Mouse (Mus musculus) erythroblast, adult 5-6 weeks (primary cell): ENCODE measurements at regions not wholly inside any gene's neighbourhood (a gene's known extent, or its start where the extent isn't known, plus 50 kb on each side); places are given as distances from the start of the nearest gene placed in this dataset.

Experiments
- ATAC-seq: replicated peaks from 2 replicates; pipeline ENCODE4 v1.8.0; 2016; ENCODE audit warnings: moderate number of reproducible peaks, mild to moderate bottlenecking, moderate TSS enrichment, inconsistent platforms; ENCODE audit not compliant: poor library complexity, low FRiP score, severe bottlenecking

DNA sequence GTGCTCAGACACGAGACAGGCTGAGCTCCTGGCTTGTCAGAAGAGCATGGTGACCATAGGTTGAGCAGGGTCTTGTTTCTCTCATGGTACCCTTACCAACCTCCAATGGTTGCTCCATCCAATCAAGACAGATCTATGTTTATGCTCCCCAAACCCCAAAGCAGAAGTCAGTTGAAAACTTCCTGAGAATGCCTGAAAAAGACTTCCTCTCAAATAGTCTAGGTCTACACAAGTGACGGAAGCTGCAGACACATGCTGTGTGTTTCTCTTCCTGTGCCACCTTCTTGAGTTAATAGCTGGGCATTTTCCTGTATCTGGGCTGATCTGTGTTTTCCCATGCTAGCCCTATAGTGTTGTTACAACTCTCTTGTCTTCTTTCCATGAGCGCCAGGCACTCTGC lies 274.2 kb downstream of the Cdh26 start:
- no peak for ATAC-seq

DNA sequence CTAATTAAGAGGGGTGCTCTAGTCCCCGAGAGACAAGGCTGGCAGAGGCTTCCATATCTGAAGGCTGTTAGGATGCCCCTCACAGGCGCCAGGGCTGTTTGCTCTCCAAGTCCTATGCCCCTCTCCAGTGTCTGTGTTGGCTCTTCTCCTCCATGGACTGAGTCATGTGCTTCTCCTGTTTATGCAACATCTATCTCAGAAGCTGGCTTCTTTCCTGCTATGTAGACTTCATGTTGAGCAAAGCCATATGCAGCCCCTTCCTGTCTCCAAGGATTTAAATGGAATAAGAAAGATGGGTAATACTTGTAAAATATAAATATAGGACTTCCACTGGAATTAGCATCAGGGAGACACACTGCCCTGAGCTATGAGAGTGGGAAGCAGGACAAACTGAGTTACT lies 278.3 kb downstream of the Cdh26 start:
- no peak for ATAC-seq

DNA sequence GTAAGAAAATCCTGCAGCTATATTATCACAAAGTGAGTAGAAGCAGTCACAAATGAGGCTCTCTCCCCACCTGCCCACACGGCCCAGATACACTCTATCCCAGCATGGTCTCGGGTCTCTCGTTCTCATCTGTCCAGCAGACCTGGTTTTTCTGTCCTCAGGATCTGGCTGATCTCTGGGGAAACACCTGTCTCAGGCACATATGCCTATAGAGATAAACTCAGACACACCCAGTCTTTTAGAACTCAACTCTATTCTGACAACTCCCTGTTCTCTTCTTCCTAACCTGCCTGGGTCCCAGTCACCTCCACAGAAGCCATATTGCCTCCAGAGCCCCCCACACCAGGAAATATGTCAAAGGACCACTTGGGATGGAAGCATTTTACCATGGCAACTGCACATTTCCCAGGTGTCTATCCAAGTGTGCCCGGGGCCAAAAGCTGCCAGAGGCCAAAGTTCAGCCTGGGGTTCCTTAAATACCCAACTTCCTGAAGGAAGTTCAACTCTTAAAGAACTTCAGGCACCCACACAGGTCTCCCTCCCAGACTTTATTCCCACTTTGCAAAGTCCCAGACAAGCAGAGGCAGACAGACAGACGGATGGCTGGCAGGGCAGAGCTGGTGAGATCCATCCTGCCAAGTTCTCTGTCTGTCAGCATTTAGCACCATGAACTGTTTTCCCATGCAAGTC lies 279.0 kb downstream of the Cdh26 start:
- ATAC-seq = no peak

DNA sequence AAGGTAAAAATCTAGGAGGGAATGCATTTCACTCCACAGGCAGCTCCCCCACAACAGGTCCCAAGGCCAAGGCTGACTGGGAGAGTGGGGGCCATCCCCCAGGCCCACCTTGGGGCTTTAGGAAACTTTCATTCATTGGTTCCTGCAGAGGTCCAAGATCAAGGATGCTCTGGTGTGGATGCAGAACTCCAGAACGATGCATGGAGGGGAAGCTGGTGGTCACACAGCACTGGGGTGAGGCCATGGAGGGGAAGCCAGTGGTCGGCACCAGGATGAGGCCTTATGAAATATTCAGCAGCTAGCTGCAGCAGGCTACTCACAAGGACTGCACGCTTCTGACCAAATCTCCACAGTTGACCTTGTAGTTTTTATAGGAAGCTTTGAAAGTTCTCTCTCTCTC lies 279.7 kb downstream of the Cdh26 start:
- ATAC-seq = no peak

DNA sequence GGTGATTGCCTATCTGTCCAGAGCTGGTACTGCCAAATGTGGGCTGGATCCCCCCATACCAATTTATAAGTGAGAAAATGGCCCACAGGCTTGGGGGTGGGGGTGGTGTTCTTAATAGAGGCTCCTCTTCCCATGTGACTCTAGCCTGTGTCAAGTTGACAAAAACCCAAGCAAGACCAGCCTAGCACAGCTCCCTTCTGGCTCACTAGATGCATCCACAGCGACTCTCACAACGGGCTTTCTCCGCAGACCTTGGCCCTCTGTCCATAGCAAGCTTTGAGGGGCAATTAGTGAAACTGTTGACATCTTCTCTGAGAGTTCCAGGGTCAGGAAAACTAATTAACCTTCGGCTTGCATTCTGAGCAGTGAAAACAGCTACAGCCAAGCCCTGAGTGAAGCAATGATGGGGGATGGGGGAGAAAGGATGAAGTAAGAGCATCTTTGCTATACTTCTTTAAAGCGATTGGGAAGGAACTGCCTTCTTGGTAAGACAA lies 281.3 kb downstream of the Cdh26 start:
- no peak for ATAC-seq

DNA sequence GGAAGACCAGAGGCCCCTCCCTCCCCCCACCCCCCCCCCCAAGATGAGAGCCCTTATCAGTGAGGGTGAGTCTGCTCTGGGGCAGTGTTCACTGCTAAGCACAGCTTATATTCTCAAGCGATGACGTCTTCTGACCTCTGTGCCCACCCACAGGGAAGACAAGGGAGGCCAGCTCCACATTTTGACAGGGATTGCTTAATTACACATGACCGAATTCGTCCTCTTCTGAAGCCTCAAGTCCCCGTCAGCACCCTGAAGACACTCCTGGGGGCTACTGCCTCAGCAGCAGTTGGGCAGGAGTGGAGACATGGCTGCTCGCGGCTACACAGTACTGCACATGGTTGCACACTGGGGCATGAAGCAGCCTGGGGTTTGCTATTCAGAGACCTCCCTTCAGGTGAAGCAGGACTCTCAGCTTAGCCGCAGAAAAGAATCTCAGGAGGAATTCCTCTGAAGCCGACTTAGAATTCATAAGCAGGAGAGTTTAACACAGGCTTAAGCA lies 282.1 kb downstream of the Cdh26 start:
- ATAC-seq = no peak

DNA sequence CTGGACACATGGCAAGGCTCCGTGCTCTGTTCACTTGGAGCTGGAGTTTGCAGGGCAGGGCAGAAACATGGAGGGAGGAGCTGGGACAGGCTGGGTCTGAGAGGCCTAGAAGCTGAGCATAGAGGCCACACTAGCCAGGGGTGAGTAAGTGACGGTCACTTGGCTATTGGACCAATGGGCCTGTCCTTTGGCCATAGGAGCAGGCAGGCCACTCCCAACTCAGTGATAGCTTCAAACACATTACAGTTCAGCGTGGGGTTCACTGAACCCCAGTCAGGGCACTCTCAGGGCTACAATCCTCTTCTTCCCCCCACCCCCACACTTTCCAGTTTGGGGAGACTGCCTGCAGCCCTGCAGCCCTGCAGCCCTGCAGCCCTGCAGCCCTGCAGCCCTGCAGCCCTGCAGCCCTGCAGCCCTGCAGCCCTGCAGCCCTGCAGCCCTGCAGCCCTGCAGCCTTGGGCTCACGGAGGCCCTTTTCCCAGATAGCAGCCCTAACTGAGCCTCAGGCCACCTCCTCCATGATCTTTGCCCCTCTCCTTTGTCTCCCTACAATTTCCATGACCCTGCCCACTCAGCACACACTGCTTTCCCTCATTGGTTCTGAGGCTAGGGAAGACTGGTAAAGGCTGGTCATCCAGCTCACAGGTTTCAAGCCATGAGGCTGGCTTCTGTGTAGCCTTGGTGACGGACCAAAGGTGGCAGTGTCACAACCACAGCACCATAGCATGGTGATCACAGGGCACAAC lies 285.3 kb downstream of the Cdh26 start:
- ATAC-seq = no peak

DNA sequence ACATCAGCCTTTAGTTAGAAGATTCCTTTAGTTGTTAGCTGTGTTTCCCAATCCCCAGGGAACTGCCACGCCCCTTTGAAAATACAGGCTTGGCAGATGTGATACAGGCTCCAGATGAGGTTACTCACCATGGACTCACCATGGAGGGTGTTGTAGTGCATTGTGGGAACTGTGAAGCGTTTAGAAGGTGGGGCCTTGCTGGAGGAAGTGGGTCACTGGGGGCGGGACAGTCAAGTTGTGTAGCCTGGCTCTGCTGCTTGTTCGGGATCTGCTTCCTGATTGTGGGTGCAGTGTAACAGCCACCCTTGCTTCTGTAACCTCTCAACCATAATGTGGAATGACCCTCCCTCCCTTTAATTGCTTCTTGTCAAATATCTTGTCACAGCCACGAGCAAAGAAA lies 287.7 kb downstream of the Cdh26 start:
- ATAC-seq = no peak

DNA sequence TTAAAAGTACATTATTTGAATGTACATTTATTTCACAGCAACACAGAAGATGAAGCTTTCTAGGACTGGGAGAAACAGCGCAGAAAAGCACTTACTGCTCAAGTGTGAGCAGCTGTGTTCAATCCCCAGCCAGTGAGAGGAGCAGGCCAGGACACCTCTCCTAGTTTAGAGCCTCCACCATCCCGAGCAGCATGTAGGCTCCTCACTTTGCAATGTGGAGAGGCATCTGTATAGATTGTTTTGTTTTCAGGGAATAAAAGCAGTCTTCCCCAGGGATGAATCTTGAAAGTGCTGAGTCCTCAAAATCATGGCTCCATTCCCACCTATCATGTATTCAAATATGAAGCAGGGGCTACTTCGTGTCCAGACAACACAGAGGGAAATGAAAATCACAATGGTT lies 293.1 kb downstream of the Cdh26 start:
- no peak for ATAC-seq

DNA sequence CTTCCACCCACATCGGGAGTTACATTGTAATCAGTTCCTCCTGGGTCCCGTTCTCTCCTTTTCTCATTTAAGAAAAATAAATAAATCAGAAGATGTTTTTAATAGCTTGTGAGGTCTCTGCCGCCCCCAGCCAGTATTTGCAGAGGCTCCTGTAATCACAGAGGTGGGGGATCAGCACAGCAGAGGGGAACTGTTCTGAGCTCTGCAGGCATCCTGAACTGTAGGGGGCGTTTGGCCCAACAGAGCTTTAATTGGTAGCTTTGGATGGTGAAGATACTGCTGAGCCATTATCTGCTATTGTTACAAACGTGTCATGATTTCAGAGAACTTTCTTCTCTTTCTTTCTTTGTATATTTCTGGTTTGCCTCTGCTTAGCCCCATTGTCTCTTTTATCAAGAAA lies 293.9 kb downstream of the Cdh26 start:
- no peak for ATAC-seq

DNA sequence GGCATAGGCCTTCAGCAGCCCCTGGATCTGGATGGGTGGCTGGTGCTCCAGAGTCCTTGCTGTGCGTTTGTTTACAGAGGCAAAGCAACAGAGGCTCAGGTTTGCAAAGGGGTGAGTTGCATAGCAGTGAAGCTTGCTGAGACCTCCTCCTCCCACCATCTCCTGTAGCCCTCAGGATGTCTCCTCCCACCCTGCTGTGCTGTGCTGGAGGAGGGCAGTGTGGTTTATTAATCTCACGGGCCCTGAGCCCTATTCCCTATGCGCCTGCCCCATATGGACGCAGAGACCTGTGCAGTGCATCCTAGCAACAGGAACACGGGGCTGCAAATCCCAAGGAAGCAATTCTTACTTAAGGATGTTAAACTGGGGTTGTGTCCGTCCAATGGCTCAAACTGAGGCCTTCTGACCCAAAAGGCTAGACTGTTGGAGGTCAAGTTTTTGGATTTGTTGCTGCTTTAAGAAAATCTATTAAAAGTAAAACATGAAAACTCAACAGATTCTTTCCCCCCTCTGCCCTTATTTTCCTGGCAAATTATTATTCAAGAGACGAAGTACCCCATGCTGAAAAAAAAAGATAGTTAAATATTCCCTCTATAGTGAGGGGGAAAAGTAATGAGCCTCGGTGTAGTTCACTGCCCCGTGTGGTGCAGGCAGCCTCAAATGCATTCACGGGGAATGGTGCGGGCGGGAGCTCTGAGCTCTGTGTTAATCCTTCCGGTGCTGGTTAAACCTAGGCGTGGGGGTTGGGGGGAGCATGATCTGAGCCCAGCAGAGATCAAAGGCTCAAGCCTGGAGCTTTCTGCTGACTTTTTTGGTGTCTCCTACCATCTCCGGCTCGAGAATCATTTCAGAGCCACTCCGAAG lies 297.8 kb downstream of the Cdh26 start:
- no peak for ATAC-seq

DNA sequence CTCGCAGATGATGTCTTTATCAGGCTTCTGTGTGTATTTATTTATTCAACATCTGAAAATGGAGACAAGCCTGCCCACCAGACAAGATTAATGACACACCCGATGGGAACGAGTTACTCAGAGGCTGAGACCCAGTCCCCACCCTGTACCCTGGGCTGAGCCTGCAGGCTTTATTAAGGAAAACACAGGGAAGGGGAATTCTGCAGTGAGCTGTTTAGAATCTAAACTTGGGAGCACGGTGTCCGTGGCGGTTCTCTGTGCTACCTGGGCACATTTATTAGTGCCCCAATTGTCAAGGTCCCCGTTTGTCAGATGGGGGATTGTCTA lies 298.4 kb downstream of the Cdh26 start:
- no peak for ATAC-seq

DNA sequence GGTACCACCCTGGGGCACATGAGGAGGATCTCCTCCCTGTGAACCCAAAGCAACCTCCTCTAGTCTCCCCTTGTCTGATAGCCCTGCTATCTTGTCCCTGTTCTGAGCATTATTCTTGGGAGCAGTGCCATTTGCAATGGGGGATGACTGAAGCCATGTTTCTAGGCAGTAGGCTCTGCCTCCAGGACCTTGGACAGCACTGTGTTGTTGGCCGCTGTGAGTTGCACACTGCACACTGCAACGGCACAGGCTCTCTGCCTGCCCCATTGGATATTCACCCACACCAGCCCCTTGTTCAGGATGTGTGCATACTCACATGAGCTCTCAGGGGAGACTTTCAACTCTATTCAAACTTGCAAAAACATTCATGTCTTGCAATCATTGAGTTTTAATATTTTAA lies 304.8 kb downstream of the Cdh26 start:
- ATAC-seq = no peak

DNA sequence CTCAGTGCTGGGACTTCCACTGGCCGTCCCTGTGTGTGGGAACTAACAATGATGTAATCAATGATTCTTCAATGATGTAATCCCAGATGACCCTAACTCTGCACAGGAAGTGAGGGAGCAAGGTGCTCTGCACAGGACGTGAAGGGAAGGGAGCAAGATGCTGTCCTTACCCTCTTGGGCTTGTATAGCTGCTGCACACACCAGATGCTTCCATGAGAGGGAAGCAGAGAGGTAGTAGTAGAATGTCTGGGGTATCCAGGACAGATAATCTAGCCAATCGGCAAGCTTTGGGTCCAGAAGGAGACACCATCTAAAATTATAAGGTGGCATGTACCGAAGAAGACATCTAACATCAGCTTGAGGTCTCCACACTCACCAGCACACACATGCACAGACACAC lies 314.3 kb downstream of the Cdh26 start:
- ATAC-seq = no peak

DNA sequence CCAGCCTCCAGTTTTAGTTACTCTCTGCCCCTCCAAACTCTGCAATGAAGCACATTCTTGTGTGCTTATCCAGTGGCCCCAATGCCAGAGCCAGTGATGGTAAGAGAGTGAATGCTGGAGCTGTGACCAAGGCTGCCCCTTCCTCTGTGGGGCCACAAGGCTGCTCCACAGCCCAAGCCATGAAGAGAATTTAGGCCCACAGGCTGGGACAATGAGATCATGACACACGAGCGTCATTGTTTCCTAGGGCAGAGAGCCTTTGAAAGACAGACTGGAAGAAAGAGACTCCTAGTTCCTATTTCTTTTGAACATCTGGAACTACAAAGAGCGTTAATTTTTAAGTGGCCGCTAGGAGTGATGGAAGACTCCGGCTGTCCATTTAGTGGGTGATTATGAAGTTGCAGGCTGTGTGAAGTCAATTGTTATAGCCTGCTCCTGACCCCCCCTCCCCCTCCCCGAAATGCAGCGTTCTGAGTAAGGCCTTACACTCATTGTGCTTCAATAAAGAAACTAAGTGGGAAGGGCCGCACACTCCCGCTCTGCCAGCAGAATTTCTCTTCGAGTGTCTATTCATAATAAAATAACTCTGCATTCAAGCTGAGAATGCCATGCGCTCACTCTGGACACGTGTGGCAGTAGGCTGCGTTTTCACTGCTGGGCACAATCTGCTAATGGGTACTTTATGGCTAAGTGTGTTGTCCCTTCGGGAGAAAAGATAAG lies 315.1 kb downstream of the Cdh26 start:
- no peak for ATAC-seq

DNA sequence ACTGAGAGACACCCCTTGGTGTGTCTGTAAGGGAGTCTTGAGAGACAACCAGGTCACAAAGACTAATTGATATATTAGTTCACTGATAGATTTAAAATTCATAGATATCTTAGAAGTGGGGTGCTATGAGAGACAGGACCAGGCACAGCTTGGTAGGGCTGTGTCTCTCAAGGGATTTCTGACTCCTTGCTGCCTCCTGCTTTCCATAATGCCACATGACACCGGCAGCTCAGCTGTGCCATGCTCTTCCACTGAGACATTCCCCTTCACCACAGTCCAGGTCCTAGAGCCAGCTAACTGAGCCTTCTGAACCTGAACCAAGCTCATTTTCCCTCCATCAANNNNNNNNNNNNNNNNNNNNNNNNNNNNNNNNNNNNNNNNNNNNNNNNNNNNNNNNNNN lies 320.9 kb downstream of the Cdh26 start:
- no peak for ATAC-seq

DNA sequence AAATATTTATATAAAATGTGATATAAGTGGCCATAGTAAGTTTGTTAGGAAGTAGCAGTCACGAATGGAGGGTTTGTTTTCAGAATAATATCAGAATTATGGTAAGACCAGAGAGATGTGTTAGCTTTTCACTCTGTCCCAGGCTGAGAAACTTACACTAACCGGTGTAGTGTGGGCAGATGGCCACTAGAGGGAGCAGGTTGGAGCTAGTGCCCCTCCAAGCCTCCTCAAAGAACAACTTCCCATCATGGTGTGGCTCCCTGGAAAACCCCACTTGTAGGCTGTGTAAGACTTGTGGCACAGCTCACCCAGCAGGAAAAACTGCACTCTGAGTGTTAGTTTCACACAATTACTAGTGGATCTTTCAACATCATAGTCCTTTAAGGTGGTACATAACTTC lies 328.0 kb downstream of the Cdh26 start:
- peak; percentile 62; the same call in 1 of the 2 replicates for ATAC-seq

DNA sequence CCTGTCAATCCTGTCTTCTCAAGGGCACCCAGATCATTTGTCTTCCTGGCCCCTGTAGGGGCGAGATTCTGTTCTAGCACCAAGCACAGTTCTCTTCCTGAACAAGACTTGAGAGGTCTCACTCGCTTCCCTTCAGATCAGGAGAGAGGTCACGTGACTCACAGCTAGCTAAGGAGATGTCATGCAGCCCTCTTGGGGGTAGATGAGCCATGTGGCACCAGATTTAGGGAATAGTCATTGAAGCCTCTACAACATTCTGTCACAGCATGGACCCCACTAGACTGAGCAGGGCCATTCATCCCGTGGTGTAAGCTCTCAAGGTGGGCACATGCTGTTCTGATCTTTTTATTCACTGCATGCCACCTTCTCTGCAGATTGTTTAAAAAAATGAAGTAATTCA lies 338.2 kb downstream of the Cdh26 start:
- no peak for ATAC-seq

DNA sequence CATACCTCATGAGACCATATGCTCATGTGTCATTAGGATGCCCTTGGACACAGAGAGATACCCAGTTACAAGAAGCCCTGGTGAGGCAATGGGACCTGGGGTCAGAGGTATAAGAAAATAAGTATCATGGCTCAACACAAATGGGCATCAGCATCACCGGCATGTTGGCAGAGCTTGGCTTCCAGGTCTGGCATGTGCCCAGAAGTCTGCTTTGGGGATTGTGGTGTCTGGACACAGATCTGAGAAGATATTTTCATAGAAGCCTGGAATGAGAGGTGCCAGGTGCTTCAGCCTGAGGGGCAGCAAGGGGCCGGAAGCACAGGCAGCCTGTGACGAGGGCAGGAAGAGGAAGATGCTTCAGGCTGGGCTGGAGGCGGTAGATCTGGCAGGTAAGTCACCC lies 338.7 kb downstream of the Cdh26 start:
- no peak for ATAC-seq

DNA sequence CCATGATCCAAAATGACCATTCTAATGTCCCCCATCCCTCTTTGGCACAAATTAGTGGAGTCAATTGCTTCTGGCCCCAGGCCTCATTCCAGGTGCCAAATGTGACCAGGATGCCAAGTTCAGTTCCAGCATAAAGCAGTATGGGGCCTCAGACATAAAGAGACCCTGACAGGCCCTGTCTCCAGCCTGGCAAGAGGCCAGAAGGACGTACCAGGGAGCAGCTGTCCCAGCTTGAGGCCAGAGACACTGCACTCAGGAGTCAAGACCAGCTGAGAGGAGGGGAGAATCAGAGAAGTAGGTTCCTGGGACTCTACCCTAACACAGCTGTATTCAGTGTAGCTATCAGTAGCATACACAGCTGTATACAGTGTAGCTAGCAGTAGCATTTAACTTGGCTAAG lies 341.1 kb downstream of the Cdh26 start:
- no peak for ATAC-seq
